Mouse (Mus musculus) CH12.LX (cell line): ENCODE measurements around the gene Itgb7.
"Not testable (repeated sequence)": the region's sequence is repeated elsewhere in the genome, so short reads cannot be mapped to it uniquely, and the experiment has no call there.

Source experiments
- BHLHE40 ChIP-seq: IDR thresholded peaks from 2 replicates; pipeline ENCODE4 v1.6.1; 2011; ENCODE audit warnings: mild to moderate bottlenecking, low read depth, low read length, improper control_type of control experiment
- CTCF ChIP-seq, 2 experiments: IDR thresholded peaks in 1 of 2; conservative IDR thresholded peaks in 1 of 2; 2 replicates each; pipeline ENCODE4 v1.5.1; 2011 to 2012; ENCODE audit warnings: low read depth in 2 of 2, low read length in 2 of 2, improper control_type of control experiment in 1 of 2, inconsistent platforms in 1 of 2, mild to moderate bottlenecking in 1 of 2, moderate library complexity in 1 of 2
- ETS1 ChIP-seq: conservative IDR thresholded peaks from 2 replicates; pipeline ENCODE4 v1.6.1; 2012; ENCODE audit warnings: low read depth, mild to moderate bottlenecking, inconsistent platforms, low read length, improper control_type of control experiment, moderate library complexity
- HCFC1 ChIP-seq: IDR thresholded peaks from 2 replicates; pipeline ENCODE4 v1.6.1; 2012; ENCODE audit warnings: low read depth, mild to moderate bottlenecking, inconsistent platforms, low read length, improper control_type of control experiment
- POLR2A ChIP-seq: IDR thresholded peaks from 2 replicates; pipeline ENCODE4 v1.6.1; 2011; ENCODE audit warnings: low read depth, mild to moderate bottlenecking, improper control_type of control experiment, low read length
- TCF12 ChIP-seq: IDR thresholded peaks from 2 replicates; pipeline ENCODE4 v1.6.1; 2014; ENCODE audit warnings: low read depth, mild to moderate bottlenecking, inconsistent platforms, low read length, improper control_type of control experiment
- USF1 ChIP-seq: IDR thresholded peaks from 2 replicates; pipeline ENCODE4 v1.6.1; 2014; ENCODE audit warnings: low read depth, mild to moderate bottlenecking, inconsistent platforms, low read length, improper control_type of control experiment
- USF2 ChIP-seq: conservative IDR thresholded peaks from 2 replicates; pipeline ENCODE4 v1.6.1; 2011; ENCODE audit warnings: low read depth, low read length, improper control_type of control experiment

GRCm38 (mm10) chr15:102225619-102226018 lies 6.1 kb downstream of the Itgb7 start:
- not testable (repeated sequence) for TF ChIP-seq HCFC1; USF2; POLR2A; ETS1; CTCF (conservative IDR thresholded peaks at IDR 0.05 in 1 of 2, IDR thresholded peaks at IDR 0.05 in 1 of 2; ENCODE audit: low read depth in 2 of 2, low read length in 2 of 2); TCF12; USF1; BHLHE40
